Mouse (Mus musculus): ENCODE measurements around the gene Adpgk. TPM values are rescaled to one million over a fixed set of nuclear protein-coding genes. Genes with fewer than 3 reads are reported as not detected.

Gene Adpgk
- polyA plus RNA-seq (2014; fragmentation: Nextera tagmentation; extraction: Ambion mirVana): 39.2 and 40.4 TPM in 2 replicates

- no peaks in the 10 kb centered on the region for H3K9me3 ChIP-seq (ENCODE audit: control insufficient read depth, low read length)
- H3K4me1 ChIP-seq (replicated peaks; ENCODE audit: control insufficient read depth, insufficient read depth, low read length): peaks cover 13% of the 10 kb centered on the region; the same call in 1 of the 2 replicates
- peak within 1 kb of the TSS; percentile 75 for H3K9ac ChIP-seq (ENCODE audit: low read length)
- ATAC-seq (replicated peaks; ENCODE audit: low FRiP score) (peak; percentile 98), DNase-seq (ENCODE audit: low spot score) (peak; percentile 98)
- H3K4me3 ChIP-seq (ENCODE audit: low read depth, low read length): peak within 1 kb of the TSS; percentile 74
- H3K4me2 ChIP-seq (ENCODE audit: low read depth, low read length, severe bottlenecking): peak within 1 kb of the TSS; percentile 63
- H3K27ac ChIP-seq (ENCODE audit: low read depth, low read length): peak within 1 kb of the TSS; percentile 91
- no peaks in the 10 kb centered on the region for H3K36me3 ChIP-seq (ENCODE audit: control insufficient read depth, insufficient read depth, low read length)
- no peaks in the 10 kb centered on the region for H3K27me3 ChIP-seq (ENCODE audit: control insufficient read depth, insufficient read depth, low read length)
- WGBS: 2% methylated on average over 58 of the region's 58 CpGs
Measured at GRCm38 (mm10) chr9:59290957-59291687, at the start of gene Adpgk. TSS of gene Adpgk (plus strand) at chr9:59291558.

- no peak overlapping the region for H3K4me2 ChIP-seq (ENCODE audit: low read depth, low read length, severe bottlenecking)
- no peak overlapping the region for H3K27ac ChIP-seq (ENCODE audit: low read depth, low read length)
- H3K36me3 ChIP-seq (ENCODE audit: control insufficient read depth, insufficient read depth, low read length): no peaks in the 10 kb centered on the region
- ATAC-seq (replicated peaks; ENCODE audit: low FRiP score) (no peak), DNase-seq (ENCODE audit: low spot score) (no peak)
- H3K4me1 ChIP-seq (replicated peaks; ENCODE audit: control insufficient read depth, insufficient read depth, low read length): no peaks in the 10 kb centered on the region
- no peak overlapping the region for H3K9ac ChIP-seq (ENCODE audit: low read length)
- H3K27me3 ChIP-seq (ENCODE audit: control insufficient read depth, insufficient read depth, low read length): no peaks in the 10 kb centered on the region
- WGBS: 57% methylated on average over 7 of the region's 7 CpGs
- H3K9me3 ChIP-seq (ENCODE audit: control insufficient read depth, low read length): no peaks in the 10 kb centered on the region; the same call in 1 of the 2 replicates
- H3K4me3 ChIP-seq (ENCODE audit: low read depth, low read length): no peak overlapping the region
Measured at GRCm38 (mm10) chr9:59245181-59245580, 46.2 kb upstream of the Adpgk start.

- H3K27ac ChIP-seq (ENCODE audit: low read depth, low read length): no peak overlapping the region
- no peaks in the 10 kb centered on the region; the same call in 1 of the 2 replicates for H3K9me3 ChIP-seq (ENCODE audit: control insufficient read depth, low read length)
- H3K36me3 ChIP-seq (ENCODE audit: control insufficient read depth, insufficient read depth, low read length): no peaks in the 10 kb centered on the region
- ATAC-seq (replicated peaks; ENCODE audit: low FRiP score) (no peak), DNase-seq (ENCODE audit: low spot score) (no peak)
- no peaks in the 10 kb centered on the region for H3K4me1 ChIP-seq (replicated peaks; ENCODE audit: control insufficient read depth, insufficient read depth, low read length)
- no peaks in the 10 kb centered on the region for H3K27me3 ChIP-seq (ENCODE audit: control insufficient read depth, insufficient read depth, low read length)
- H3K4me2 ChIP-seq (ENCODE audit: low read depth, low read length, severe bottlenecking): no peak overlapping the region
- no peak overlapping the region for H3K9ac ChIP-seq (ENCODE audit: low read length)
- no peak overlapping the region for H3K4me3 ChIP-seq (ENCODE audit: low read depth, low read length)
- 54% methylated on average over 6 of the region's 6 CpGs for WGBS
Measured at GRCm38 (mm10) chr9:59246456-59247029, 44.8 kb upstream of the Adpgk start.

DNA sequence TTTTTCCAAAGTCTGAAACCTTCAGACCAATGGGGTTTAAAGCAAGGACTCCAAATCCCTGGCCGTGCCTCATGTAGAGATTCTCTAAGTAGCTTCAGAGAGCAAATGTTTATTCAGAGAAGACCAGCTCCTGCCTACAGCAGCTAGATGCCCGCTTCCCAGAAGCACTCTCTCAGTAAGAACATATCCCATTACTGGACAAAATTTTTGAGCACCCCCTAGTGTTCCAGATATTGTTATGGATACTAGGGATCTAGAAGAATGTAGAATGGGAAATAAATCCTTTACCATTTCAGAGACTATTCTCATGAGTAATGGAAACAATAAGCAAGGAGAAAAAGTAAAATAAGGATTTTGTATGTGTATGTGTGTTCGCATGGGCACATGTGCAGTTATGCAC is 42.0 kb upstream of the Adpgk start:
- Histone ChIP-seq H3K27me3 (ENCODE audit: control insufficient read depth, insufficient read depth, low read length) (no peaks in the 10 kb centered on the region), H3K27ac (ENCODE audit: low read depth, low read length) (no peak overlapping the region), H3K4me1 (replicated peaks; ENCODE audit: control insufficient read depth, insufficient read depth, low read length) (no peaks in the 10 kb centered on the region), H3K9ac (ENCODE audit: low read length) (no peak overlapping the region), H3K36me3 (ENCODE audit: control insufficient read depth, insufficient read depth, low read length) (no peaks in the 10 kb centered on the region), H3K9me3 (ENCODE audit: control insufficient read depth, low read length) (no peaks in the 10 kb centered on the region; the same call in 1 of the 2 replicates), H3K4me3 (ENCODE audit: low read depth, low read length) (no peak overlapping the region), H3K4me2 (ENCODE audit: low read depth, low read length, severe bottlenecking) (no peak overlapping the region)
- DNase-seq (ENCODE audit: low spot score) (no peak), ATAC-seq (replicated peaks; ENCODE audit: low FRiP score) (no peak)
- WGBS: 87% methylated on average over 3 of the region's 3 CpGs

DNA sequence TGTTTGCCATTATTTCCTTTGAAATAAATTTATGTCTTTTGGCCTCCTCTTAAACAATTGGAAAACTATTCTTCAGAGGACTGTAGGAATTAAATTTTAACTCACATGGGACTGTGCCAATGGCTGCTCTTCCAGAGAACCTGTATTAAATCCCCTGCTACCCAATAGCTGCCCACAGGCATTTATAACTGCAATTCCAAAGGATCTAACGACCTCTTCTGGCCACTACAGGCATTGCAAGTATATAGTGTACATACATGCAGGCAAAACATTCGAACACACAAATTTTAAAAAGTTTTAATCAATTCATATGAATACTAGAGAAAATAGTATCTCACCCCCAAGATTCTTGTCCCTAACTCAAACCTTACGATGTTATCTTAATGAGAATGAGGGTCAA is 41.1 kb upstream of the Adpgk start:
- no peaks in the 10 kb centered on the region; the same call in 1 of the 2 replicates for H3K9me3 ChIP-seq (ENCODE audit: control insufficient read depth, low read length)
- H3K4me3 ChIP-seq (ENCODE audit: low read depth, low read length): no peak overlapping the region
- no peak overlapping the region for H3K27ac ChIP-seq (ENCODE audit: low read depth, low read length)
- DNase-seq (ENCODE audit: low spot score) (no peak), ATAC-seq (replicated peaks; ENCODE audit: low FRiP score) (no peak)
- no peaks in the 10 kb centered on the region for H3K4me1 ChIP-seq (replicated peaks; ENCODE audit: control insufficient read depth, insufficient read depth, low read length)
- H3K4me2 ChIP-seq (ENCODE audit: low read depth, low read length, severe bottlenecking): no peak overlapping the region
- no peak overlapping the region for H3K9ac ChIP-seq (ENCODE audit: low read length)
- no peaks in the 10 kb centered on the region for H3K36me3 ChIP-seq (ENCODE audit: control insufficient read depth, insufficient read depth, low read length)
- WGBS: 58% methylated on average over 3 of the region's 3 CpGs
- no peaks in the 10 kb centered on the region for H3K27me3 ChIP-seq (ENCODE audit: control insufficient read depth, insufficient read depth, low read length)

DNA sequence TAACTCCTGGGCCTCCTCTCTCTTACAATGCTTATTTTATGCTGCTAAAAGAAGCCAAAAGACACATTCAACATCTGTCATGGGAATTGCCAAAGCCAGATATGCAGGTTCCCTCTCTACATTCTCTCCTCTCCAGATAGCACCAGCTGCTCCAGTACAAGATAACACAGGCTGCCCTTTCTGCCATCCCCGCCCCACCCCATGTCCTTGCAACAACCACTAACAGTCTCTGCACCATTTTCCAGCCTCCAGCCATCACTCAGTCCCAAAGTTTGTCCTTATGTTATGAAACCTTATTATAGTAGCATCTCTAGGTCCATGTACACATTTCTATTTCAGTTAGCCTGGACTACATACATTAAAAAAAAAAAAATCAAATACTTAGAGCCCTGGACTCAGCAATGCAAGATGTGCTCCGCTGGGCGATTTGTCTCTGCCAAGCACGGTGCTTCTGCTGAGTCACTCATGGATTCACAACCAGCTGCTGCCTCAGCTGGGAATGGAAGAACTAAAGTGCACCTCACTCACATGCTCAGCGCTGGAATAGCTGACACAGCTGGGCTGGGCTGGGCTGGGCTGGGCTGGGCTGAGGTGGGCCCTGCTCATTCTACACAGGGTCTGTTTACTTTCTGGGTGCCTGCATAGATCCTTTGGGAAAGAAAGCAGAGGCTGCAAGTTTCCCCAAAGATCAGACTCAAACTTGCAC is 36.5 kb upstream of the Adpgk start:
- Histone ChIP-seq H3K4me1 (replicated peaks; ENCODE audit: control insufficient read depth, insufficient read depth, low read length) (no peaks in the 10 kb centered on the region), H3K4me3 (ENCODE audit: low read depth, low read length) (no peak overlapping the region), H3K27me3 (ENCODE audit: control insufficient read depth, insufficient read depth, low read length) (no peaks in the 10 kb centered on the region), H3K9ac (ENCODE audit: low read length) (no peak overlapping the region), H3K27ac (ENCODE audit: low read depth, low read length) (no peak overlapping the region), H3K9me3 (ENCODE audit: control insufficient read depth, low read length) (no peaks in the 10 kb centered on the region; the same call in 1 of the 2 replicates), H3K36me3 (ENCODE audit: control insufficient read depth, insufficient read depth, low read length) (no peaks in the 10 kb centered on the region), H3K4me2 (ENCODE audit: low read depth, low read length, severe bottlenecking) (no peak overlapping the region)
- no peak for ATAC-seq (replicated peaks; ENCODE audit: low FRiP score)
- no peak for DNase-seq (ENCODE audit: low spot score)
- WGBS: 81% methylated on average over 5 of the region's 5 CpGs

- Histone ChIP-seq H3K9me3 (ENCODE audit: control insufficient read depth, low read length) (no peaks in the 10 kb centered on the region), H3K27ac (ENCODE audit: low read depth, low read length) (no peak overlapping the region), H3K36me3 (ENCODE audit: control insufficient read depth, insufficient read depth, low read length) (no peaks in the 10 kb centered on the region), H3K4me3 (ENCODE audit: low read depth, low read length) (no peak overlapping the region), H3K9ac (ENCODE audit: low read length) (no peak overlapping the region), H3K27me3 (ENCODE audit: control insufficient read depth, insufficient read depth, low read length) (no peaks in the 10 kb centered on the region), H3K4me2 (ENCODE audit: low read depth, low read length, severe bottlenecking) (no peak overlapping the region), H3K4me1 (replicated peaks; ENCODE audit: control insufficient read depth, insufficient read depth, low read length) (no peaks in the 10 kb centered on the region)
- ATAC-seq (replicated peaks; ENCODE audit: low FRiP score) (no peak), DNase-seq (ENCODE audit: low spot score) (no peak)
- WGBS: 72% methylated on average over 9 of the region's 9 CpGs
Measured at GRCm38 (mm10) chr9:59259806-59260454, 31.4 kb upstream of the Adpgk start.

DNA sequence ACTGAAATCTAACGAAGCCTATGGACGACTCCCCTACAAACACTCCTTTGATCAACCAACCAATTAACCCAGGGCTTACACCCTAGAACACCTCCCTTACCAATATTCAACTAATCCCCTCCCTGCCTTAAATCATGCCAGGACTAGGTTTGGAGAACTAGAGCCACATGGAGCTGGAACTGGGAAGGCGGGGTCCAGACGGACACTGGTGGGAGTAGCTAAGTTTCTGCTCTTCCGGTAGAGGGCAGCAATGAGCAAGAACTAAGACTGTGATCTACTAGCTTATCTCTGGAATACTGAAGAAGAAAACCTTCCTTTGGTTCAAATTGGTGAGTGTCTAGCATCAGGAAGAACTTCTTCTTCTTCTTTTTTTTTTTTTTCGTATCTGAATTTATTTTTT is 25.0 kb upstream of the Adpgk start:
- H3K4me3 ChIP-seq (ENCODE audit: low read depth, low read length): no peak overlapping the region
- H3K9ac ChIP-seq (ENCODE audit: low read length): no peak overlapping the region
- no peak overlapping the region for H3K4me2 ChIP-seq (ENCODE audit: low read depth, low read length, severe bottlenecking)
- H3K27me3 ChIP-seq (ENCODE audit: control insufficient read depth, insufficient read depth, low read length): no peaks in the 10 kb centered on the region
- no peaks in the 10 kb centered on the region for H3K9me3 ChIP-seq (ENCODE audit: control insufficient read depth, low read length)
- no peaks in the 10 kb centered on the region for H3K36me3 ChIP-seq (ENCODE audit: control insufficient read depth, insufficient read depth, low read length)
- no peak for ATAC-seq (replicated peaks; ENCODE audit: low FRiP score)
- 53% methylated on average over 6 of the region's 6 CpGs for WGBS
- H3K27ac ChIP-seq (ENCODE audit: low read depth, low read length): no peak overlapping the region
- H3K4me1 ChIP-seq (replicated peaks; ENCODE audit: control insufficient read depth, insufficient read depth, low read length): no peaks in the 10 kb centered on the region
- DNase-seq (ENCODE audit: low spot score): no peak
